Mouse (Mus musculus): Measurements from ENCODE around the gene Krt20. TPM values are rescaled to one million over a fixed set of nuclear protein-coding genes. Genes with fewer than 3 reads are reported as not detected.
A peak's percentile ranks its signal among the peaks of the same experiment; 100 is the strongest.

The Krt20 gene
- polyA plus RNA-seq, 1 experiment: not detected

- Histone ChIP-seq H3K36me3 (ENCODE audit: control insufficient read depth, insufficient read depth) (no peaks in the 10 kb centered on the region), H3K79me3 (ENCODE audit: low read depth) (no peaks in the 10 kb centered on the region), H3K27me3 (ENCODE audit: control insufficient read depth, insufficient read depth, insufficient read length) (no peaks in the 10 kb centered on the region), H3ac (ENCODE audit: control insufficient read depth, insufficient read length, low read depth) (no peak overlapping the region), H3K79me2 (ENCODE audit: control insufficient read depth, insufficient read depth) (no peaks in the 10 kb centered on the region), H3K4me3 (ENCODE audit: insufficient read depth, poor library complexity, severe bottlenecking) (no peak overlapping the region)
- TF ChIP-seq MYOG (IDR thresholded peaks at IDR 0.05; ENCODE audit: control insufficient read depth, extremely low read depth, insufficient read length) (no peak), USF1 (IDR thresholded peaks at IDR 0.05; ENCODE audit: low read depth) (no peak), CEBPB (IDR thresholded peaks at IDR 0.05; ENCODE audit: low read depth) (no peak), MYOD1 (IDR thresholded peaks at IDR 0.05; ENCODE audit: control insufficient read depth, insufficient read length, low read depth) (no peak), FOSL1 (IDR thresholded peaks at IDR 0.05; ENCODE audit: insufficient read depth, low read length, poor library complexity, severe bottlenecking) (no peak), CTCF (IDR thresholded peaks at IDR 0.05; ENCODE audit: control insufficient read depth, insufficient read depth, insufficient read length) (no peak)
Measured at GRCm38 (mm10) chr11:99468566-99468965, 30.6 kb upstream of the Krt20 start.

DNA sequence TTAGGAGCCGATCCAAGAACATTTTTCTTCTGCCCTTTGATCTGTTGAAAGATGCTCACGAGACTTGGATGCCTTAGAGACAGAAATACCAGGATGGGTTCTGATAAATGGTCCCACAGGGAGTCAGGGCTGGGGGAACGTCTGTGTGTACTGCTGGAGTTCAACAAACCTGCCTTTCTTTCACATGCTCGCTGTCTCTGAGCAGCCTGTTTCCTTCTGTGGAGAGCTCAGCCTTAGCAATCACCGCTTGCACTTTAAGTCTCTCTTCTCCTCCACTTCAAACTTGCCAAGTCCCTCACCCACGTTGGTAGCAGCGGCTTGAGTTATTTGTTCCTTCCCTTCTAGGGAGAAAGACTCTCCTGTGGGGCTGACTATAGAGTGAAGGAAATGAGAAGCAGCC, 28.4 kb upstream of the Krt20 start:
- no peaks in the 10 kb centered on the region for H3K27me3 ChIP-seq (ENCODE audit: control insufficient read depth, insufficient read depth, insufficient read length)
- no peak overlapping the region for H3ac ChIP-seq (ENCODE audit: control insufficient read depth, insufficient read length, low read depth)
- H3K36me3 ChIP-seq (ENCODE audit: control insufficient read depth, insufficient read depth): no peaks in the 10 kb centered on the region
- H3K79me3 ChIP-seq (ENCODE audit: low read depth): no peaks in the 10 kb centered on the region
- no peak overlapping the region for H3K4me3 ChIP-seq (ENCODE audit: insufficient read depth, poor library complexity, severe bottlenecking)
- TF ChIP-seq USF1 (IDR thresholded peaks at IDR 0.05; ENCODE audit: low read depth) (no peak), CTCF (IDR thresholded peaks at IDR 0.05; ENCODE audit: control insufficient read depth, insufficient read depth, insufficient read length) (no peak), CEBPB (IDR thresholded peaks at IDR 0.05; ENCODE audit: low read depth) (no peak), MAX (IDR thresholded peaks at IDR 0.05) (no peak), MYOG (IDR thresholded peaks at IDR 0.05; ENCODE audit: control insufficient read depth, extremely low read depth, insufficient read length) (no peak), FOSL1 (IDR thresholded peaks at IDR 0.05; ENCODE audit: insufficient read depth, low read length, poor library complexity, severe bottlenecking) (no peak), MYOD1 (IDR thresholded peaks at IDR 0.05; ENCODE audit: control insufficient read depth, insufficient read length, low read depth) (no peak)
- H3K79me2 ChIP-seq (ENCODE audit: control insufficient read depth, insufficient read depth): no peaks in the 10 kb centered on the region

DNA sequence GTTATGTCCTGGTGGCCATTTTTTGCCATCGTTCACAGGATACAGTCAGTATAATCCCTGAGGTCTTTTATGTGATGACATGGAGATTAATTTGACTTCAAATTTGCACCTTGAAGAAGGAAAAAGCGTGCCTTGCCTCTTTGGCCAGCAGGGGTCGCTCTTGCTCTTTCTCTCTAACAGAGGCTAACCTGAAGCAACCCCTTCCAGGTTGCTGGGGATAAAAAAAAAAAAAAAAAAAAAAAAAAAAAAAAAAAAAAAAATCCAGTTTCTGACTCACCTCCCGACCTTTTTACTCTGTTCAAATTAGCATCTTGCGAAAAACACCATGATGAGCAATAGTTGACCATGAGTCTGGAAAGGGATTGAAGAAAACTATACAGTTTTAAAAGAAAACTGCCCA, 26.9 kb upstream of the Krt20 start:
- H3K79me2 ChIP-seq (ENCODE audit: control insufficient read depth, insufficient read depth): no peaks in the 10 kb centered on the region
- H3K27me3 ChIP-seq (ENCODE audit: control insufficient read depth, insufficient read depth, insufficient read length): no peaks in the 10 kb centered on the region
- no peaks in the 10 kb centered on the region for H3K36me3 ChIP-seq (ENCODE audit: control insufficient read depth, insufficient read depth)
- H3K4me3 ChIP-seq (ENCODE audit: insufficient read depth, poor library complexity, severe bottlenecking): no peak overlapping the region
- TF ChIP-seq FOSL1 (IDR thresholded peaks at IDR 0.05; ENCODE audit: insufficient read depth, low read length, poor library complexity, severe bottlenecking) (no peak), CEBPB (IDR thresholded peaks at IDR 0.05; ENCODE audit: low read depth) (peak; percentile 48), MYOD1 (IDR thresholded peaks at IDR 0.05; ENCODE audit: control insufficient read depth, insufficient read length, low read depth) (no peak), MAX (IDR thresholded peaks at IDR 0.05) (no peak), MYOG (IDR thresholded peaks at IDR 0.05; ENCODE audit: control insufficient read depth, extremely low read depth, insufficient read length) (no peak), CTCF (IDR thresholded peaks at IDR 0.05; ENCODE audit: control insufficient read depth, insufficient read depth, insufficient read length) (peak; percentile 52), USF1 (IDR thresholded peaks at IDR 0.05; ENCODE audit: low read depth) (no peak)
- H3ac ChIP-seq (ENCODE audit: control insufficient read depth, insufficient read length, low read depth): no peak overlapping the region
- H3K79me3 ChIP-seq (ENCODE audit: low read depth): no peaks in the 10 kb centered on the region

- no peaks in the 10 kb centered on the region for H3K27me3 ChIP-seq (ENCODE audit: control insufficient read depth, insufficient read depth, insufficient read length)
- no peaks in the 10 kb centered on the region for H3K79me2 ChIP-seq (ENCODE audit: control insufficient read depth, insufficient read depth)
- H3ac ChIP-seq (ENCODE audit: control insufficient read depth, insufficient read length, low read depth): no peak overlapping the region
- no peak overlapping the region for H3K4me3 ChIP-seq (ENCODE audit: insufficient read depth, poor library complexity, severe bottlenecking)
- no peaks in the 10 kb centered on the region for H3K79me3 ChIP-seq (ENCODE audit: low read depth)
- H3K36me3 ChIP-seq (ENCODE audit: control insufficient read depth, insufficient read depth): no peaks in the 10 kb centered on the region
- TF ChIP-seq MYOG (IDR thresholded peaks at IDR 0.05; ENCODE audit: control insufficient read depth, extremely low read depth, insufficient read length) (no peak), CTCF (IDR thresholded peaks at IDR 0.05; ENCODE audit: control insufficient read depth, insufficient read depth, insufficient read length) (peak; percentile 57), FOSL1 (IDR thresholded peaks at IDR 0.05; ENCODE audit: insufficient read depth, low read length, poor library complexity, severe bottlenecking) (no peak), MAX (IDR thresholded peaks at IDR 0.05) (no peak)
Measured at GRCm38 (mm10) chr11:99463155-99463554, 25.2 kb upstream of the Krt20 start.

DNA sequence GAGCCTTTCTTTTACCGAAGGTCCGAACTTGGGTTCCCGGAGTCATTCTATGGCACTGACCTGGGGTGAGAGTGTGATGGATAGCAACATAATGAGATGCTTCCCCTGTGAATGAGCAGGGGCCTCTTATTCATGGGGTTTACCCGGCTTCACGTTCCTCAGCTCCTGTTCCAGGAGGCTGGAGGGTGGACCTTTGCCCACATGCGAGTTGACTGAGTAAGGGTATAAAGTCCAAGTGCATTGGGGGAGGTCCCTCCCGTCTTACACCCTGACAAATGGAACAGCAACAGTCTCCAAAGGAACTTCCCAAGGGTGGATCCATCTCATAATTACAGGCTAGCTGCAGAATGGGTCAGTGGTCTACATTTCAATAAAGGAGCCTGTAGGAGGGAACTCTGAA, 23.8 kb upstream of the Krt20 start:
- no peaks in the 10 kb centered on the region for H3K79me3 ChIP-seq (ENCODE audit: low read depth)
- H3K27me3 ChIP-seq (ENCODE audit: control insufficient read depth, insufficient read depth, insufficient read length): no peaks in the 10 kb centered on the region
- H3K36me3 ChIP-seq (ENCODE audit: control insufficient read depth, insufficient read depth): no peaks in the 10 kb centered on the region
- TF ChIP-seq MYOG (IDR thresholded peaks at IDR 0.05; ENCODE audit: control insufficient read depth, extremely low read depth, insufficient read length) (no peak), CTCF (IDR thresholded peaks at IDR 0.05; ENCODE audit: control insufficient read depth, insufficient read depth, insufficient read length) (no peak), USF1 (IDR thresholded peaks at IDR 0.05; ENCODE audit: low read depth) (no peak), CEBPB (IDR thresholded peaks at IDR 0.05; ENCODE audit: low read depth) (no peak)
- H3K79me2 ChIP-seq (ENCODE audit: control insufficient read depth, insufficient read depth): no peaks in the 10 kb centered on the region
- H3ac ChIP-seq (ENCODE audit: control insufficient read depth, insufficient read length, low read depth): no peak overlapping the region
- H3K4me3 ChIP-seq (ENCODE audit: insufficient read depth, poor library complexity, severe bottlenecking): no peak overlapping the region

DNA sequence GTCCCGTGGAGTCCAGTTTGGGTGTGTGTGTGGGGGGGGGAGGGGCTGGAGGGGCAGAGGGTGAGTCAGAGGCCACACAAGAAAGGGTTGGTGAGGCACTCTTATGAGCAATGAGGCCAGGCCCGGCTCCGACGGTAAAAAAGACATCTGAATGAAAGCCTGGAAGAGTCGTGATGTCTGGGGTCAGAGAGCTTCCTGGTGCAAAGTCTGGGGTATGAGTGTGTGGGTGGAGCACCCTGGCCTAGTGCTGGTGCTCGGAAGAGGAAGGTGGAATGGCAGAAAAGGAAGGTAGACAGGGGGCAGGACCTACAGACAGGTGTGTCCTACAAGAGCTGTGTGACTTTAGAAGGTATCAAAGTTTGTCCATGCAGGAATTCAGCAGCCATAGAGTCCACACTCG, 20.9 kb upstream of the Krt20 start:
- H3K27me3 ChIP-seq (ENCODE audit: control insufficient read depth, insufficient read depth, insufficient read length): no peaks in the 10 kb centered on the region
- no peak overlapping the region for H3K4me3 ChIP-seq (ENCODE audit: insufficient read depth, poor library complexity, severe bottlenecking)
- no peak overlapping the region for H3ac ChIP-seq (ENCODE audit: control insufficient read depth, insufficient read length, low read depth)
- H3K79me3 ChIP-seq (ENCODE audit: low read depth): no peaks in the 10 kb centered on the region
- H3K79me2 ChIP-seq (ENCODE audit: control insufficient read depth, insufficient read depth): no peaks in the 10 kb centered on the region
- TF ChIP-seq MAX (IDR thresholded peaks at IDR 0.05): no peak
- TF ChIP-seq CEBPB (IDR thresholded peaks at IDR 0.05; ENCODE audit: low read depth): no peak
- TF ChIP-seq MYOG (IDR thresholded peaks at IDR 0.05; ENCODE audit: control insufficient read depth, extremely low read depth, insufficient read length): no peak
- no peak for TF ChIP-seq CTCF (IDR thresholded peaks at IDR 0.05; ENCODE audit: control insufficient read depth, insufficient read depth, insufficient read length)
- TF ChIP-seq MYOD1 (IDR thresholded peaks at IDR 0.05; ENCODE audit: control insufficient read depth, insufficient read length, low read depth): no peak
- no peak for TF ChIP-seq USF1 (IDR thresholded peaks at IDR 0.05; ENCODE audit: low read depth)
- no peak for TF ChIP-seq FOSL1 (IDR thresholded peaks at IDR 0.05; ENCODE audit: insufficient read depth, low read length, poor library complexity, severe bottlenecking)
- no peaks in the 10 kb centered on the region for H3K36me3 ChIP-seq (ENCODE audit: control insufficient read depth, insufficient read depth)
